In the genomic region with DNA sequence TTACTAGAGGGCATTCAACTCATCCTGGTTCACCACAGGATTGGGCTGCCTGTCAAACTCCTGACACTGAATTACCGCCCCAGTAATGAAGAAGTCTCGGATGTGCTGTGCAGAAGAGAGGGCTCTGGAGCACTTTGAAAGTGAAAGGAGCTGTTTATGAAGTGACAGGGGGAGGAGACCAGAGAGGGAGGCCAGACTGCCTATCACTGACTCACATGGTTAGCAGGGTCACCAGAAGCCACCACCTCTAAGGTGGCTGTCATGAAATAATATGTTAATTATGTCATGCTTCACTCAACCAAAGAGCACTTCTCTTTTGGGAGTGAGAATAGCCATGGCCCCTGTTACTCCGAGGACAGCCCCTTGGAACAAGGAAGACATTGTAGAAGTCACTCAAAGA, we compare ENCODE assay signal across 15 mouse cellular contexts.
A peak's percentile ranks its signal among the peaks of the same experiment; 100 is the strongest.
DNase-seq lines count a peak whose midpoint lies in the region; ATAC-seq and TF ChIP-seq lines count a peak whose summit lies in the region.
"Had no signal": no experiment of that assay in that cellular context is flagged by ENCODE, and none has a peak within 500 bp of the region (broad histone marks: within the 10 kb centered on the region; RNA-seq: fewer than 3 reads in every experiment).

No protein-coding gene starts in this region.

- peaks cover 27% of the 10 kb centered on the region for H3K4me1 ChIP-seq in hindbrain, embryonic 10.5 days (replicated peaks)
- no peaks in the 10 kb centered on the region for H3K4me1 ChIP-seq in hindbrain, embryonic 13.5 days (replicated peaks)
- peaks cover 4% of the 10 kb centered on the region for H3K4me1 ChIP-seq in testis, adult 2 months (ENCODE audit: control insufficient read depth, insufficient read depth, low read length)
- H3K4me1 ChIP-seq in intestine, embryonic 16.5 days (ENCODE audit: control insufficient read depth, insufficient read depth, low read length), result peaks cover 5% of the 10 kb centered on the region; the same call in 1 of the 2 replicates
- H3K4me1 ChIP-seq: neural tube, embryonic 15.5 days had no signal

- TF ChIP-seq CTCF in testis, adult 2 months (IDR thresholded peaks at IDR 0.05; ENCODE audit: control insufficient read depth, insufficient read depth, insufficient replicate concordance, low read depth, low read length), result no peak

- 30% methylated on average over 3 of the region's 3 CpGs for WGBS in hindbrain, embryonic 10.5 days
- WGBS in hindbrain, embryonic 13.5 days, result 38% methylated on average over 3 of the region's 3 CpGs
- 63% methylated on average over 3 of the region's 3 CpGs for WGBS in intestine, embryonic 16.5 days

- no peak overlapping the region for H3K4me3 ChIP-seq in hindbrain, embryonic 10.5 days
- no peak overlapping the region for H3K4me3 ChIP-seq in hindbrain, embryonic 13.5 days
- no peak overlapping the region for H3K4me3 ChIP-seq in testis, adult 2 months (ENCODE audit: control insufficient read depth, low read depth, low read length)
- H3K4me3 ChIP-seq in intestine, embryonic 16.5 days (ENCODE audit: low read length), result peak overlapping the region; percentile 44; the same call in 1 of the 2 replicates
- H3K4me3 ChIP-seq: forebrain, embryonic 12.5 days; limb, embryonic 12.5 days; lung, embryonic 15.5 days; neural tube, embryonic 15.5 days had no signal

- ATAC-seq in hindbrain, embryonic 13.5 days (ENCODE audit: low FRiP score), result no peak
- peak; percentile 16; the same call in 1 of the 2 replicates for ATAC-seq in intestine, embryonic 16.5 days

- no peak overlapping the region for H3K4me2 ChIP-seq in hindbrain, embryonic 13.5 days
- peak overlapping the region; percentile 53 for H3K4me2 ChIP-seq in intestine, embryonic 16.5 days (ENCODE audit: low read depth, low read length)
- H3K4me2 ChIP-seq: forebrain, embryonic 12.5 days; limb, embryonic 12.5 days; lung, embryonic 15.5 days; neural tube, embryonic 15.5 days had no signal

- TF ChIP-seq POLR2A in testis, adult 2 months (IDR thresholded peaks at IDR 0.05; ENCODE audit: control insufficient read depth, low read depth, low read length), result no peak

- no peak overlapping the region; the same call in 1 of the 2 replicates for H3K27ac ChIP-seq in hindbrain, embryonic 10.5 days
- H3K27ac ChIP-seq in hindbrain, embryonic 13.5 days, result no peak overlapping the region
- H3K27ac ChIP-seq in testis, adult 2 months (ENCODE audit: control insufficient read depth, insufficient read depth, low read depth, low read length), result peak overlapping the region; percentile 26
- H3K27ac ChIP-seq in intestine, embryonic 16.5 days (ENCODE audit: low read length), result peak overlapping the region; percentile 98
- H3K27ac ChIP-seq: forebrain, embryonic 12.5 days; limb, embryonic 12.5 days; lung, embryonic 15.5 days; neural tube, embryonic 15.5 days had no signal

- H3K27me3 ChIP-seq in hindbrain, embryonic 10.5 days (ENCODE audit: insufficient read depth, poor library complexity, severe bottlenecking), result peaks cover 16% of the 10 kb centered on the region; the same call in 1 of the 2 replicates
- H3K27me3 ChIP-seq in hindbrain, embryonic 13.5 days, result no peaks in the 10 kb centered on the region
- H3K27me3 ChIP-seq in testis, adult 2 months (ENCODE audit: control insufficient read depth, insufficient read depth, low read length), result no peaks in the 10 kb centered on the region
- H3K27me3 ChIP-seq in intestine, embryonic 16.5 days (replicated peaks; ENCODE audit: control insufficient read depth, insufficient read depth, low read length), result no peaks in the 10 kb centered on the region
- H3K27me3 ChIP-seq: forebrain, embryonic 12.5 days; limb, embryonic 12.5 days; lung, embryonic 15.5 days; neural tube, embryonic 15.5 days had no signal

- DNase-seq in hindbrain, embryonic 10.5 days (ENCODE audit: low spot score), result peak; percentile 25
- no peak for DNase-seq in testis, postnatal 14 days (ENCODE audit: low spot score)
- DNase-seq in cerebellum, adult 9-11 months, result no peak
- DNase-seq in spleen, postnatal 10 days (ENCODE audit: low spot score in 2 of 2), result no peak
- DNase-seq: kidney, postnatal 4 days; layer of hippocampus, postnatal 36 days; right cerebral cortex, adult 18-20 months; thymus, postnatal 4 days had no signal

- H3K9me3 ChIP-seq in hindbrain, embryonic 10.5 days, result no peaks in the 10 kb centered on the region
- no peaks in the 10 kb centered on the region for H3K9me3 ChIP-seq in hindbrain, embryonic 13.5 days
- no peaks in the 10 kb centered on the region for H3K9me3 ChIP-seq in intestine, embryonic 16.5 days (ENCODE audit: control insufficient read depth, low read length)
- H3K9me3 ChIP-seq: forebrain, embryonic 12.5 days; limb, embryonic 12.5 days; lung, embryonic 15.5 days; neural tube, embryonic 15.5 days had no signal

- H3K36me3 ChIP-seq in hindbrain, embryonic 10.5 days, result no peaks in the 10 kb centered on the region
- H3K36me3 ChIP-seq in hindbrain, embryonic 13.5 days, result no peaks in the 10 kb centered on the region
- H3K36me3 ChIP-seq in testis, adult 2 months (ENCODE audit: control insufficient read depth, insufficient read depth, low read length), result no peaks in the 10 kb centered on the region
- H3K36me3 ChIP-seq in intestine, embryonic 16.5 days (ENCODE audit: control insufficient read depth, insufficient read depth, low read length), result no peaks in the 10 kb centered on the region
- H3K36me3 ChIP-seq: forebrain, embryonic 12.5 days; limb, embryonic 12.5 days; lung, embryonic 15.5 days; neural tube, embryonic 15.5 days had no signal

- no peak overlapping the region for H3K9ac ChIP-seq in hindbrain, embryonic 13.5 days
- no peak overlapping the region for H3K9ac ChIP-seq in intestine, embryonic 16.5 days (ENCODE audit: low read depth, low read length)
- H3K9ac ChIP-seq: forebrain, embryonic 12.5 days; limb, embryonic 12.5 days; lung, embryonic 15.5 days; neural tube, embryonic 15.5 days had no signal

Comparison
In these comparisons a context has a peak if more than half of its experiments do, and no peak if none do; other contexts are left out.
1. H3K27ac ChIP-seq: peak in testis, adult 2 months (single experiment) and intestine, embryonic 16.5 days (single experiment); none in hindbrain, embryonic 10.5 days (single experiment) and hindbrain, embryonic 13.5 days (single experiment).